Mouse (Mus musculus) forebrain, embryonic 10.5 days (tissue): ENCODE data around the gene Ufsp1. TPM values are rescaled to one million over a fixed set of nuclear protein-coding genes. Genes with fewer than 3 reads are reported as not detected.

ENCODE experiments used
- DNase-seq: peaks from one replicate; pipeline ENCODE4 v3.0.0-alpha.2; 2017; ENCODE audit warnings: low spot score; ENCODE audit errors: extremely low spot score
- H3K27ac ChIP-seq: fragments of 300-500 bp; sonication (generic); 2 replicates; pipeline ENCODE4 v1.5.1; 2016; ENCODE audit warnings: mild to moderate bottlenecking
- H3K27me3 ChIP-seq: fragments of 300-500 bp; sonication (generic); 2 replicates; pipeline ENCODE4 v1.6.1; 2016; ENCODE audit warnings: mild to moderate bottlenecking; ENCODE audit not compliant: poor library complexity, severe bottlenecking
- H3K36me3 ChIP-seq: fragments of 300-500 bp; sonication (generic); replicated peaks from 2 replicates; pipeline ENCODE4 v1.6.1; 2016; ENCODE audit warnings: mild to moderate bottlenecking, moderate library complexity
- H3K4me1 ChIP-seq: fragments of 300-500 bp; sonication (generic); 2 replicates; pipeline ENCODE4 v1.6.1; 2016
- H3K4me3 ChIP-seq: fragments of 300-500 bp; sonication (generic); 2 replicates; pipeline ENCODE4 v1.5.1; 2016; ENCODE audit warnings: mild to moderate bottlenecking, moderate library complexity
- H3K9me3 ChIP-seq: fragments of 300-500 bp; sonication (generic); 2 replicates; pipeline ENCODE4 v1.6.1; 2016; ENCODE audit warnings: mild to moderate bottlenecking, moderate library complexity
- WGBS: fragments of 180-500 bp; shearing (Covaris S2); methylation state at CpG from one replicate; pipeline ENCODE4 v1.1.7; 2016; 5-methylcytosine and 5-hydroxymethylcytosine counted together
- polyA plus RNA-seq: library from polyadenylated mRNA; unstranded; fragments of >200 nt; fragmentation: Nextera tagmentation; extraction: Ambion mirVana; gene quantifications from 2 replicates; pipeline ENCODE4 v1.2.1, GENCODE M21; 2016

Gene Ufsp1
- polyA plus RNA-seq, 1 experiment from 2014 or later, result 10.3 TPM

DNA sequence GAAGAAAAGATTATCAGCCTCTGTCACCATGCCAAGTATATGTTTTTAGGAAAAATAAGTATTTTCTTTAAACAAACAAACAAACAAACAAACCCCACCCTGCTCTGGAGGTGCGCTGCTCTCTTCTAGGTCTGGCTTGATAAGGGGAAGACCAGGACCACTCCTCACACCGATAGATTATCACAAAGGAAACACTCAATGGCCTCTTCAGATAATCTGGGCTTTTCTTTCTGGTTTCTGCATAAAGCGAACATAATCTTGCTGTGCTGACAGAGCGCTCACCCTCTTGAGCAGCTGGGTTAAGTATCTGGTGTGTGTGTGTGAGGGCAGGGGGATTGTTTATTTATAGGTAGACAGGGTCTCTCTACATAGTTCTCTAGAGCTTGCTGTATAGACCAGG is 9.2 kb downstream of the Ufsp1 start:
- H3K27me3 ChIP-seq, result no peaks in the 10 kb centered on the region
- 90% methylated on average over 4 of the region's 4 CpGs for WGBS

DNA sequence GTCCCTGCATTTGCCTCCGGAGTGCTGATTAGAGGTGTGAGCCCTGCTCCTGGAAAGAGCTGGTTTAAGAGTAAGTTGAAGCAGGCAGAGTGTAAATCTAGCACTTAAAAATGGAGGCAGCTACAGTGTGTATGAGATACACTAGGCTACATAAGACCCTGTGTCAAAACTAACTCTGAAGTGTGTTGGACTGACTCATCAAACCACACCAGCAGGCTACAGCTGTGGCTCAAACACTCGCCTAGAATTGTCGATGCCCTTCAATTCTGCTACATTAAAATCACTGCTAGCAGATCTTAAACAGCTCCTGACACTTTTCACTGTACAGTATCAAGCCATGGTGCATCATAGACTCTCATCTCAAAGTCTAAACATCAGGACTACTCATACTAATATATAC is 9.7 kb downstream of the Ufsp1 start:
- WGBS, result 88% methylated on average over 3 of the region's 3 CpGs
- peak overlapping the region; percentile 95; the same call in 1 of the 2 replicates for H3K4me3 ChIP-seq
- H3K36me3 ChIP-seq, result peaks cover 79% of the 10 kb centered on the region
- H3K4me1 ChIP-seq, result peaks cover 54% of the 10 kb centered on the region
- H3K27me3 ChIP-seq, result no peaks in the 10 kb centered on the region
- peaks cover 6% of the 10 kb centered on the region; the same call in 1 of the 2 replicates for H3K9me3 ChIP-seq
- DNase-seq, result no peak
- H3K27ac ChIP-seq, result no peak overlapping the region

More for the DNA sequence above, 9.2 kb downstream of the Ufsp1 start:
- H3K4me3 ChIP-seq, result peak overlapping the region; percentile 95; the same call in 1 of the 2 replicates
- peaks cover 54% of the 10 kb centered on the region for H3K4me1 ChIP-seq
- no peak overlapping the region for H3K27ac ChIP-seq
- peaks cover under 1% of the 10 kb centered on the region; the same call in 1 of the 2 replicates for H3K9me3 ChIP-seq
- peaks cover 79% of the 10 kb centered on the region for H3K36me3 ChIP-seq
- no peak for DNase-seq

DNA sequence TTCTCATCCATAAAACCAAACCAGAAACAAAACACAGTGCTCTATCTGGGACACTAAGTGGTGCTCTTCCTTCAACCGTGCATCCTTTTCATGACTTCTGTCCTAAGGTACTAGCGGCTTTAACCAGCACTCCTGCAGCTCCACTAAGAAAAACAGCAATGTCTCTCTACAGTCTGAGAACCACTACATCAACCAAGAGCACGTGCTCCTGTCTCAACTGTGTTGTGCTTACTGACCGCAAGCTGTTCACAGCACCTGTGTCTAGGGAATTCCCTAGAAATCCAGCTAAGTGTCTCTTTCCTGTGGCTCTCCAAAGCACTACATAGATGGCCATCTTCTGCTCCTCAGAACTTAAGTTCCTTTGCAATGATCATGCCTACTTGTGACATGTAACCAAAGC is 10.4 kb downstream of the Ufsp1 start:
- Histone ChIP-seq H3K4me1 (peaks cover 54% of the 10 kb centered on the region), H3K36me3 (peaks cover 79% of the 10 kb centered on the region), H3K4me3 (peak overlapping the region; percentile 95), H3K27me3 (no peaks in the 10 kb centered on the region), H3K9me3 (peaks cover 7% of the 10 kb centered on the region; the same call in 1 of the 2 replicates), H3K27ac (no peak overlapping the region)
- DNase-seq, result no peak
- 83% methylated on average over 4 of the region's 4 CpGs for WGBS

GRCm38 (mm10) chr5:137305822-137306221 is 11.4 kb downstream of the Ufsp1 start:
- peaks cover 79% of the 10 kb centered on the region for H3K36me3 ChIP-seq
- H3K4me1 ChIP-seq, result peaks cover 54% of the 10 kb centered on the region

DNA sequence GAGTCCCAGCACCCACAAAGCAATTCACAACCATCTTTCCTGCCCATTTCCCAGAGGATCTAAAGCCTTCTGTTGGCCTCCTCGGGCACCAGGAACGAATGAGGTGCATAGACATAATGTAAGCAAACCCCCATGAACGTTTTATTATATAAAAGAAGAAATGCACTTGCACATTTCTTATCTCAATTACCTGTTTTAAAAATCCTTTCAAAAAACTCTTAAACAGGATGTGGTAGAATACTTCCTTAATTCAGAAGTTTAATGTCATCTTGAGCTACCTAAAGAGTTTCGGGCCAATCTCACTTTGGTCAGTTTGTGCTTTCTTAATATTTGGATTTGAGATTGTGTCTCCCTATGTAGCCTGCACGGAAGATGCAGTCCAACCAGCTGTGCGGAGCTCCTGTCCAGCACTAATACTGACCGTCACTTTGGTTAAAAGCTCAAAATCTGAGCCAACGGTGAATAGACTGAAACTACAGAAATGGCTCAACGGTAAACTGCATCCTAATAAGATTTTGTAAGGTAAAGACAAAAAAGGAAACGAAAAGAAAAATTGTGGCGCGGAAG is 12.1 kb downstream of the Ufsp1 start:
- Histone ChIP-seq H3K4me3 (peak overlapping the region; percentile 95), H3K4me1 (peaks cover 50% of the 10 kb centered on the region), H3K27me3 (no peaks in the 10 kb centered on the region), H3K36me3 (peaks cover 79% of the 10 kb centered on the region), H3K27ac (peak overlapping the region; percentile 97), H3K9me3 (peaks cover 7% of the 10 kb centered on the region; the same call in 1 of the 2 replicates)
- DNase-seq, result no peak
- 21% methylated on average over 12 of the region's 12 CpGs for WGBS

More at GRCm38 (mm10) chr5:137305822-137306221, 11.4 kb downstream of the Ufsp1 start:
- WGBS, result 84% methylated on average over 3 of the region's 3 CpGs
- Histone ChIP-seq H3K9me3 (peaks cover 7% of the 10 kb centered on the region; the same call in 1 of the 2 replicates), H3K4me3 (peak overlapping the region; percentile 95), H3K27me3 (no peaks in the 10 kb centered on the region), H3K27ac (no peak overlapping the region)
- DNase-seq, result no peak

DNA sequence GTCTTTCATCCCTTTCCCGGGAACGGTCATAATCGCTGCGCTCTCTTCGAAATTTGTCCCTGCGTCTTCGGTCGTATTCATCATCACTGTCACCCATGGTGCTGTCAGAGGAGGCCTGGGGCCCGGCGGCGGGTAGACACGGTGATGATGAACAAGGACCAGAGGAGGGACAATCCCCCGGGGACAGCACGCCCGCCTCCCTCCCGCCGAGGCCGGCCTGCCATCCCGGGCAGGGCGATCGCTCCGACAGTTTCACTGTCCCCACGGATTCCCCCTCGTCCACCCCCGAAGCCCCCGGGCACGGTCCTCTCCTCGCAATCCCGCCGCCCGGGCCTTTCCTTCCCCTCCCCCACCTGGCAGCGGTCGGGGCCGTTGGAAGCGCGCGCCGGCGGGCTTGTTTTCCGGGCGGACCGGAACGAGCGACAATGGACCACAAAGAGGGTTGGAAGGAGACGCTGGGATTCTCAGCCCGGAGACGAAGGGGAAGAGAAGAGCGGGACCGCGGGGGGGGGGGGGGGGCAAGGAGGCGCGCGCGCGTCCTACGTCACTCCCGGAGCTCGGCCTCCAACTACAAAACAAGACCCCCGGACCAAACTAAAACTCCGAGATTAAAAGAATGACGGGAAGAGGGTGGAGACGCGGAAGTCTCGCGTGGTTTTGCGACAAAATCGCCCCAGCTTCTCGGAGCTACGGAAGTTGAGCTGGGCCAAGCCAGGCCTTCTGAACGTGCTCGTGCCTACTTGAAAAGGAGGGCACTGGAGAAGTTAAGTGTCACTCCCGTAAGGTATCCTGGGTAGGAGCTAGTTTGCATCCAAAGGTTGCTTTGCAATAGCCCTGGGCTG is 12.9 kb downstream of the Ufsp1 start, which contains the start of gene Srrt:
TSS of gene Srrt (minus strand) at position 604 of the 842 bp plus-strand sequence.
- Histone ChIP-seq H3K4me1 (peaks cover 52% of the 10 kb centered on the region), H3K4me3 (peak within 1 kb of the TSS; percentile 95), H3K27ac (peak within 1 kb of the TSS; percentile 97), H3K27me3 (no peaks in the 10 kb centered on the region), H3K9me3 (peaks cover 7% of the 10 kb centered on the region; the same call in 1 of the 2 replicates), H3K36me3 (peaks cover 79% of the 10 kb centered on the region)
- WGBS, result under 1% methylated on average over 69 of the region's 72 CpGs
- peak; percentile 94 for DNase-seq

DNA sequence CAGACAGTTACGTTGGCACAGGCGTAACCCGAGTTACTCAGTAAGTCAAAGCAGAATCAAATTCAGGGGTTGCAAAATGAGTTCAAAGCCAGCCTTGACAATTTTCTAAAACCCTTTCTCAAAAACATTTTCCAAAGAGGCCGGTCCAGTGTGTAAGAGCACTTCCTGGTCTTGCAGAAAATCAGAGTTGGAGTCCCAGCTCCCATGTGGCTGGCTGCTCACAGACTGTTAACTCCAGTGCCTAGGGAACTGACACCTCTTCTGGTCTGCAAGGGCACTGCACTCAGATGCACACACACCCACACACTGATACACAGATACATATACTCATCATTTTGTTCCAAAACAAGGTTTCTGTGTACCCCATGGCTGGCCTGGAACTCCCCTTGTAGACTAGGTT is 13.9 kb downstream of the Ufsp1 start:
- Histone ChIP-seq H3K27me3 (no peaks in the 10 kb centered on the region), H3K4me1 (peaks cover 60% of the 10 kb centered on the region), H3K9me3 (peaks cover 7% of the 10 kb centered on the region; the same call in 1 of the 2 replicates), H3K27ac (peak overlapping the region; percentile 97), H3K4me3 (peak overlapping the region; percentile 95), H3K36me3 (peaks cover 75% of the 10 kb centered on the region)
- WGBS, result 93% methylated on average over 4 of the region's 4 CpGs
- no peak for DNase-seq

DNA sequence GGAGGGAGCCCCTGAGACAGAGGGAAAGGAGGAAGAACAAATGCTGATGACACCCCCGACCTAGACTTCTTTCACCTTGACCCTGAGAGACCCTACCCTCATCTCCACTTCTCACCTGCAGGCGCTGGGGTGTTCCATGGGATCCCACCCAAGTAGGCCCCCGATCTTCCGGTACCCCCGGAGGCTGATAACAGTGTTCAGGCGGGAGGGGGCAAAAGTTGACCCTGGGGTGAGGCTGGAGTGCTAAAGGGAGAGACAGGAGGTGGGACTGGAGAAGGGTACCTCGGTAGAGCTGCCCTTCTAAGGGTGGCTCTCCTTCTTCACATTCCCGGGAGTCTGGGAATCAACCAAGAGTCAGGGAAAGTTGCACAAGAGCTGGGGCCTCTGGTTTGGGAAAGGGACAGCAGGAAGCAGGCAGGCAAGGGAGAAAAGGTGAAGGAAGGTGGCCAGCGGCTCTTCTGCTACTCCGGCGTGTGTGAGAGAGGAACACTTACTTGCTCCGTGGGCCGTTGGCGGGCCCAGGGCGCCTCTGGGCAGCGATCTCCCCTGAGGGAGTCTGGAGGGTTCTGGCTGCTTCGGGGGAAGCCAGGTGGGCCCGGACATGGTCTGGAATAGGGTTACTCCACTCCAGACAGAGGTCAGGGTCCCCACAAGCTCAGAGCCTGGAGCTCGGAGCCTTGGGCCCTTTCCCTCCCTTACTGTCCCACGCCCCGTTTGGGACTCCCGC is 19.2 kb downstream of the Ufsp1 start:
- Histone ChIP-seq H3K4me3 (peak overlapping the region; percentile 74), H3K27me3 (0 out of 2 replicates have a peak, but pooled peaks cover 6% of the 10 kb centered on the region), H3K27ac (peak overlapping the region; percentile 96), H3K4me1 (peaks cover 44% of the 10 kb centered on the region), H3K36me3 (peaks cover 59% of the 10 kb centered on the region), H3K9me3 (peaks cover 6% of the 10 kb centered on the region; the same call in 1 of the 2 replicates)
- DNase-seq, result no peak
- WGBS, result 2% methylated on average over 22 of the region's 22 CpGs

GRCm38 (mm10) chr5:137314193-137315083 is 20.0 kb downstream of the Ufsp1 start, which contains the start of gene Trip6:
Trip6 (minus strand) TSS chr5:137314404.
- peak; percentile 94 for DNase-seq
- H3K4me1 ChIP-seq, result peaks cover 44% of the 10 kb centered on the region
- WGBS, result 9% methylated on average over 30 of the region's 30 CpGs
- 0 out of 2 replicates have a peak, but pooled peaks cover 6% of the 10 kb centered on the region for H3K27me3 ChIP-seq
- H3K4me3 ChIP-seq, result peak within 1 kb of the TSS; percentile 74
- H3K9me3 ChIP-seq, result no peaks in the 10 kb centered on the region
- H3K36me3 ChIP-seq, result peaks cover 56% of the 10 kb centered on the region
- peak within 1 kb of the TSS; percentile 96 for H3K27ac ChIP-seq

DNA sequence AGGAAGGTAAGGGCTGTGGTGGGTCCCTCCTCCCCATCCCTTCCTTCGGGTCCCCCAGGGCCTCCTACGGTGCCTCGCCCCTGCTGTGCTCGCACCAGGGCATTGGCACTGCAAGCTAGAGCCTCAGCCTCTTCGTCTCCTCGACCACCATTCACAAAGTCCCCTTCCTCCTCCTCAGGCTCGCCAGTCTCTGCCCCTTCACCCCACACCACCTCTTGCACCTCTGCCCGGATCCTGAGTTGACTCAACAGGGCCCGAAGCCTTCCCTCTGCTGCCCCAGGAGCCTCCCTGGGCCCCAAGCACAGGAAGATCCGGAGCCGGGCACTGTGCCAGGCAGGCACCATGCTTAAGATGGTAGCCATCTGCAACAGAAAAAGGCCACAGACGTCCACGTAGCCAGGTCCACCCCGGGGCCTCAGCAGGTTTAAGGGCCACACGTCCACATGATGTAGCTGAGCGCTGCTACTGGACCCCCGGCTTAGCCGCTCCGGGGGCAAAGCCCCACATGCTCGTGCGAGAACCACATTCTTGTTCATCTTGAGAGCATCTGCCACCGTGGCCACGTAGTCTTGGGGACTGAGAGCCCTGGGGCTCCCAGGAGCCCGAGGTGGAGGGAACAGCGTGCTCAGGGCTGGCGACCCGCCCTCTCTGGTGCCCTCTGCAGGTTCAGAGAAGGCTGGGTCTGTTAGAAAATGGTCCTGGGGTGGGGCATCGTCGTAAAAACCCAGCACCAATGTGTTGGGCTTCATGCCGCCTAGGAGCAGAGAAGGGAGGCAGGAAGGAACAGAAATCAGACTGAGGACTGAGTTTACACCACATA is 20.9 kb downstream of the Ufsp1 start:
- Histone ChIP-seq H3K9me3 (no peaks in the 10 kb centered on the region), H3K36me3 (peaks cover 56% of the 10 kb centered on the region)

DNA sequence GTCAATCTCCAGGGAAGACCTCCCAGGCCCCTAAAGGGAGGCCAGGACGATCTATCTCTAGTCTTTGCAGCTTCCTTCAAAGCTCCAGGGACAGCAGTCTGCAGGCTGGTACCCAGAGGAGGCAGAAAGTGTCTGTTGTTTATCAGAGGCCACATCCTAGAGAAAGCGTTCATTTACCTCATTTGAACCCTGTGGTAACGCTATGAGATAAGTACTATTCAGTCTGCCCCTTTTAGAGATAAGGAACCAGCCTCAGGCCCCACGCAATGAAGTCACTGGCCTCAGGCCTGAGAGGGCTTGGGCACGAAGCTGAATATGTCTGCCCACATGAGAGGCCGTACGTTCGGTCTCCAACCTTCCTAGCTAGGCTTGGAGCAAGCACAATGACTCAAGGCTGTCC is 22.9 kb downstream of the Ufsp1 start:
- 93% methylated on average over 8 of the region's 8 CpGs for WGBS
- H3K4me3 ChIP-seq, result no peak overlapping the region
- H3K4me1 ChIP-seq, result peaks cover 34% of the 10 kb centered on the region
- no peak overlapping the region for H3K27ac ChIP-seq
- DNase-seq, result no peak
- no peaks in the 10 kb centered on the region for H3K9me3 ChIP-seq
- H3K27me3 ChIP-seq, result 0 out of 2 replicates have a peak, but pooled peaks cover 6% of the 10 kb centered on the region
- H3K36me3 ChIP-seq, result peaks cover 55% of the 10 kb centered on the region

More for the DNA sequence above, 20.9 kb downstream of the Ufsp1 start:
- WGBS, result 38% methylated on average over 30 of the region's 30 CpGs
- H3K4me1 ChIP-seq, result peaks cover 44% of the 10 kb centered on the region
- DNase-seq, result peak; percentile 49
- peak overlapping the region; percentile 96 for H3K27ac ChIP-seq
- 0 out of 2 replicates have a peak, but pooled peaks cover 6% of the 10 kb centered on the region for H3K27me3 ChIP-seq
- peak overlapping the region; percentile 74 for H3K4me3 ChIP-seq
